Mouse (Mus musculus) liver, embryonic 15.5 days (tissue): ENCODE measurements at regions not wholly inside any gene's neighbourhood (a gene's known extent, or its start where the extent isn't known, plus 50 kb on each side); places are given as distances from the start of the nearest gene placed in this dataset.

Experiments used
- ATAC-seq: fragments of 200-750 bp; cut with Nextera tagmentation; 2 replicates; pipeline ENCODE4 v1.8.0; 2017; ENCODE audit warnings: moderate number of reproducible peaks, mild to moderate bottlenecking, moderate library complexity; ENCODE audit not compliant: insufficient read depth
- H3K27ac ChIP-seq: fragments of 300-500 bp; sonication (generic); replicated peaks from 2 replicates; pipeline ENCODE4 v1.5.1; 2015; ENCODE audit warnings: mild to moderate bottlenecking, inconsistent platforms
- H3K27me3 ChIP-seq: fragments of 300-500 bp; sonication (generic); 2 replicates; pipeline ENCODE4 v1.6.1; 2015; ENCODE audit warnings: mild to moderate bottlenecking, inconsistent platforms
- H3K36me3 ChIP-seq: fragments of 300-500 bp; sonication (generic); replicated peaks from 2 replicates; pipeline ENCODE4 v1.6.1; 2015; ENCODE audit warnings: moderate library complexity, mild to moderate bottlenecking, inconsistent platforms
- H3K4me1 ChIP-seq: fragments of 300-500 bp; sonication (generic); replicated peaks from 2 replicates; pipeline ENCODE4 v1.6.1; 2015; ENCODE audit warnings: inconsistent platforms
- H3K4me2 ChIP-seq: fragments of 300-500 bp; sonication (generic); 2 replicates; pipeline ENCODE4 v1.6.1; 2015; ENCODE audit warnings: moderate library complexity, mild to moderate bottlenecking, inconsistent platforms
- H3K4me3 ChIP-seq: fragments of 300-500 bp; sonication (generic); replicated peaks from 2 replicates; pipeline ENCODE4 v1.5.1; 2015; ENCODE audit warnings: mild to moderate bottlenecking, inconsistent platforms
- H3K9ac ChIP-seq: fragments of 300-500 bp; sonication (generic); 2 replicates; pipeline ENCODE4 v1.6.1; 2015; ENCODE audit warnings: moderate library complexity, mild to moderate bottlenecking, inconsistent platforms
- H3K9me3 ChIP-seq: fragments of 300-500 bp; sonication (generic); replicated peaks from 2 replicates; pipeline ENCODE4 v1.6.1; 2016; ENCODE audit warnings: inconsistent platforms
- WGBS: fragments of 180-500 bp; shearing (Covaris S2); methylation state at CpG from one replicate; pipeline ENCODE4 v1.1.7; 2015; ENCODE audit warnings: mixed read lengths; ENCODE audit not compliant: insufficient replicate concordance; 5-methylcytosine and 5-hydroxymethylcytosine counted together

DNA sequence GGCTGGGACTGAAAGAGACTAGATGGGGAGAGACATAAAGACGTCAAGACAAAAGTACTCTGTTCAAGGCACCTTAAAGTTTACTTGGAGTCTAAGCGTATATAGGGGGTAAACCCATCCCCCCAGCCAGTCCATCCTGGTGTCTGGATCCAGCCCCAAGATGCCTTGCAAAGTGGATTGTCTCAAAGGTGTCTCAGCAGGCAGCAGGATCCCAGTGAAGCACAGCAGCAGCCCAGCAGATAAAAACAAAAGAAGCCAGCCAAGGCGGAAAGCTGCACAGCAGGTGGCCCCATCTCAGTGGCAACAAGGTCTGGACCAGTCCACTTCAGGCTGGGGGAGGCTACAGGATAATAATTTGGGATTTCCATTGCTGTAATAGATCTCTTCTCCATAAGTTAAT, 72.0 kb upstream of the Col5a2 start:
- Histone ChIP-seq H3K36me3 (no peaks in the 10 kb centered on the region), H3K27me3 (no peaks in the 10 kb centered on the region), H3K9me3 (no peaks in the 10 kb centered on the region), H3K27ac (no peak overlapping the region), H3K4me1 (no peaks in the 10 kb centered on the region), H3K9ac (no peak overlapping the region), H3K4me2 (no peak overlapping the region), H3K4me3 (no peak overlapping the region)
- 48% methylated on average over 3 of the region's 3 CpGs for WGBS
- no peak for ATAC-seq

DNA sequence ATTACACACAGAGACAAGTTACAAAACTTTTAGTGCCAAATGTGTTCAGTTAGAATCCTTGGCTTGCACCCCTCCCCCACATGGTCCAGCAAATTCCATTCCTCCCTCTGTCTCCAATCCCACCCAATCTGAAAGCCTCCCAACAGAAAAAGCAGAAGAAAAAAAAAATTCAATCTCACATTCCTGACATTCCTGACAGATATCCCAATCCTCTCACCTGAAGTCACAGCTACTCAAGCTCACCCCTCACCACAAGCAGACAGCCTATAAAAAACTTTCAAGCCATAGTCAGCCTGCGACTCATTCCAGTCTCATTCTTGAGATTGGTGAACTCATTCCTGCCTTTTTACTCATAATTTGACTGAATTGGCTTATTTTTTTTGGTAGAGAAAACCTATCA, 77.4 kb upstream of the Col5a2 start:
- no peaks in the 10 kb centered on the region for H3K36me3 ChIP-seq
- no peaks in the 10 kb centered on the region for H3K9me3 ChIP-seq
- H3K4me2 ChIP-seq = no peak overlapping the region
- no peaks in the 10 kb centered on the region for H3K27me3 ChIP-seq
- H3K4me3 ChIP-seq = no peak overlapping the region
- H3K27ac ChIP-seq = no peak overlapping the region
- no peak for ATAC-seq
- WGBS = 49% methylated on average over 1 of the region's 1 CpGs
- H3K9ac ChIP-seq = no peak overlapping the region
- H3K4me1 ChIP-seq = no peaks in the 10 kb centered on the region

DNA sequence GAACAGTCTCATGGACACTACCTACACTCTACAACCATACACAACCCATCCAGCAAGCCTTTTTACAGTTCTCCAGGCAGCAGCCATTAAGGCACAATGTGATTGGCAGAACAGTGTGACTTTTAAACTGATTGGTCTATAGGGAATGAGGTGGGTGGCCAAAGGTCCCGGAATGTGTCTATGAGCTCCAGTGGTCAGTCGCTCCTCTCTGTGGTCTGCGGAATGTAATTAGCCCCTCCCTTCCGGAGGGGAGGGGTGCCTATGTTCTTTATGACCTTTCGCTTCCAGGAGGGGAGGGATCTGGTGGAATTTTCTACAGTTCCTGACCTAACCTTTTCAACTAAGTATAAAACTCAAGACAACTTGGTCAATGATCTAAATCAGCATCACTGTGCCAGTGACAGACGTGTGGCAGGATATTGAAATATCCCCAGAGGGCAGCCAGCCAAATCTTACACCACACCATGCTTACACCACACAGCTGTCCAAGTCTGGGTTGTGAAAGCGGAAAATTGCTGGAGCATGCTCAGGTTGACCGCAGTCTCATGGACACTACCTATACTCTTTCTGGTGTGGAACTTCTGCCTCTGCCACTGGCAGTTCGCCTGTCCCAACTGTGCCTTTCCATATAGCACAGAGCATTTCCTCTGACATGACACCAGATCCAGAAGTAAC, 84.4 kb upstream of the Col5a2 start:
- no peak overlapping the region for H3K4me2 ChIP-seq
- H3K9ac ChIP-seq = no peak overlapping the region
- no peak overlapping the region for H3K4me3 ChIP-seq
- H3K27ac ChIP-seq = no peak overlapping the region
- H3K4me1 ChIP-seq = no peaks in the 10 kb centered on the region
- no peaks in the 10 kb centered on the region for H3K9me3 ChIP-seq
- no peaks in the 10 kb centered on the region for H3K27me3 ChIP-seq
- no peaks in the 10 kb centered on the region for H3K36me3 ChIP-seq
- ATAC-seq = no peak
- 69% methylated on average over 9 of the region's 9 CpGs for WGBS

DNA sequence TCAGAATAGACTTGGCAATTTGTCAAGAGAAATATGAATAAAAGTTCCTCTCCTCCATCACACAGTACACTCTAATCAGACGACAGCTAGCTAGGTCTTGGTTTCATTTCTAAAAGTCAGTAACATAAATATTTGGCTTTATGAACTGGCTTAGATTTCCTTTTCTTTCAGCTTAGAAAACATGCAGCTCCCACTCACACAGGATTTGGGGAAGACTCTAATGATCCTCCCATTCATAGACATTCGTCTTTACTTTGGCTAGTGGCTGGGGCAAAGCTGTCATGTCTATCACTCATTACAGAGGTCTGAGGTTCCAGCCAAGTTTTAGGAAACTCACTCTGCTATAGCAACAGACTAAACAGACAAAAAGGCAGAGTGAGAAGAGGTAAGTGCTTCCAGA, 94.2 kb upstream of the Col5a2 start:
- H3K4me3 ChIP-seq = no peak overlapping the region

DNA sequence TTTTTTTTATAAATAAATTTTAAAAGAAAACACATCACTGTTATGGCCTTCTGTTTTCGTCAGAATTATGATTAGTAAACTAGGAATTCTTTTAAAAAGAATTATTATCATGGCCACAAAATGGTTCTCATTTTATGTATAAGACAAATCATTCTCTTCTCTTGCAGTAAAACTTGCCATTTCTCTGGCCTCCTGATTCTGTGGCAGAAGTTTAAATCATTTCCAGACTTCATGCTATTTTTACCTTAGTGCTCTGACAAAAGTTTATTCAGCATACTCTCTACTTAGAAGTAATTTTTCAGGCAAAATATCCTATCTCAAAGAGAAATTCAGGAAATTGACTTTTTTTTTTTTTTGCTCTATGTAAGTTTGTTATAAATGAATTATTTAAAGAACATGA, 96.3 kb upstream of the Col5a2 start:
- no peak for ATAC-seq
- no peaks in the 10 kb centered on the region for H3K4me1 ChIP-seq

More for the DNA sequence above, 94.2 kb upstream of the Col5a2 start:
- Histone ChIP-seq H3K4me2 (no peak overlapping the region), H3K4me1 (no peaks in the 10 kb centered on the region), H3K27ac (no peak overlapping the region), H3K27me3 (no peaks in the 10 kb centered on the region), H3K9me3 (no peaks in the 10 kb centered on the region), H3K36me3 (no peaks in the 10 kb centered on the region), H3K9ac (no peak overlapping the region)
- ATAC-seq = no peak
- WGBS = 51% methylated on average over 2 of the region's 2 CpGs

DNA sequence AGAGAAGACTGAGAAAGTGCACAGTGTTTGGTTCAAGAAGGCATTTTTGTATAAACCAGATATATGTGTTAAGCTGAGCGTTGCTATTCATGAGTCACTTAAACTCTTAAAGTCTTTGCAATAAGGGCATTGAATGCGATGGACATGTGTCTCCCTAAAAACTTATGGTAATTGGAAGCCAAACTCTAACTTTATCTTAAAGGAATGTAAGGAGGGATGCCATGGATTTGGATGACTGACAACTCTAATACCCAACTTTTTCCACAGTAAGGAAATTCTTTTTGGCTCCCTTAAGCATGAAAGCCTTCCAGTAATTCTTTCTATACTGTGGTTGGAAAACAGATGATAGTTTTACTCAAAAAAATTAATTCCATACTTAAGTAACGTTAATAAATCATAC, 96.9 kb upstream of the Col5a2 start:
- Histone ChIP-seq H3K9ac (no peak overlapping the region), H3K4me3 (no peak overlapping the region), H3K4me1 (no peaks in the 10 kb centered on the region), H3K4me2 (no peak overlapping the region), H3K27ac (no peak overlapping the region), H3K27me3 (no peaks in the 10 kb centered on the region), H3K36me3 (no peaks in the 10 kb centered on the region), H3K9me3 (no peaks in the 10 kb centered on the region)
- WGBS = 60% methylated on average over 3 of the region's 3 CpGs
- ATAC-seq = no peak

More for the DNA sequence above, 96.3 kb upstream of the Col5a2 start:
- H3K27me3 ChIP-seq = no peaks in the 10 kb centered on the region
- no peak overlapping the region for H3K27ac ChIP-seq
- no peaks in the 10 kb centered on the region for H3K9me3 ChIP-seq
- no peak overlapping the region for H3K9ac ChIP-seq
- H3K36me3 ChIP-seq = no peaks in the 10 kb centered on the region
- WGBS = 35% methylated on average over 1 of the region's 1 CpGs
- H3K4me3 ChIP-seq = no peak overlapping the region
- H3K4me2 ChIP-seq = no peak overlapping the region

DNA sequence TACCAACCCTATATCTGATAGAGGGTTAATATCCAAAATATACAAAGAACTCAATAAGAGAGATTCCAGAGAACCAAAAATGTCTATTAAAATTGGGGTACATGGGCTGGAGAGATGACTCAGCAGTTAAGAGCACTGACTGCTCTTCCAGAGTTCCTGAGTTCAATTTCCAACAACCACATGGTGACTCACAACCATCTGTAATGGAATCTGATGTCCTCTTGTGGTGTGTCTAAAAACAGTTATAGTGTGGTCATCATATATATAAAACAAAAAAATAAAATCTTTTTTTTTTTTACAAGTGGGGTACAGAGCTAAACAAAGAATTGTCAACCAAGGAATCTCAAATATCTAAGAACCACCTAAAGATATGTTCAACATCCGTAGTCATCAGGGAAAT, 102.5 kb upstream of the Col5a2 start:
- H3K36me3 ChIP-seq = no peaks in the 10 kb centered on the region
- H3K27me3 ChIP-seq = no peaks in the 10 kb centered on the region
- H3K9me3 ChIP-seq = no peaks in the 10 kb centered on the region
- H3K4me3 ChIP-seq = no peak overlapping the region
- H3K4me2 ChIP-seq = no peak overlapping the region
- H3K27ac ChIP-seq = no peak overlapping the region
- no peaks in the 10 kb centered on the region for H3K4me1 ChIP-seq
- WGBS = 49% methylated on average over 1 of the region's 1 CpGs
- no peak for ATAC-seq
- no peak overlapping the region for H3K9ac ChIP-seq

DNA sequence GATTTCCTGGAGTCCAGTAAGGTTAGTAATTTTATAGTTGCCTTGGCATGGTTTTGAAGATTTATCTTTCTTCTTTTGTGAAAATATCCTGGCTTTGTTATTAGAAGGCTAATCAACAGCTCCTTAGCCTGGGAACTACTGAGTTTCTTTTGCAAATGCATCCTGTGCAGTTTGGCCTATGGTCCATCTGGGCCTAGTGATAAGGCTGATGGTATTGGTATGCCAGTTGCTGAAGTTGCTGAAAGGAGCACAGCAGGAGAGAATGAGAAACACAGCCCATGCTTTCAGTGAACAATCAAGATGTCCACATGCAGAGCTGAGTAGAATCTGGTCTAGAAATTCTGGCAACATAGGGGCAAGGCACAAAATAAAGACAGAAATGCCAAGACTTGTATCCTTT, 105.2 kb upstream of the Col5a2 start:
- Histone ChIP-seq H3K36me3 (no peaks in the 10 kb centered on the region), H3K9me3 (no peaks in the 10 kb centered on the region), H3K4me2 (no peak overlapping the region), H3K4me1 (no peaks in the 10 kb centered on the region), H3K4me3 (no peak overlapping the region), H3K27me3 (no peaks in the 10 kb centered on the region), H3K27ac (no peak overlapping the region), H3K9ac (no peak overlapping the region)
- ATAC-seq = no peak

DNA sequence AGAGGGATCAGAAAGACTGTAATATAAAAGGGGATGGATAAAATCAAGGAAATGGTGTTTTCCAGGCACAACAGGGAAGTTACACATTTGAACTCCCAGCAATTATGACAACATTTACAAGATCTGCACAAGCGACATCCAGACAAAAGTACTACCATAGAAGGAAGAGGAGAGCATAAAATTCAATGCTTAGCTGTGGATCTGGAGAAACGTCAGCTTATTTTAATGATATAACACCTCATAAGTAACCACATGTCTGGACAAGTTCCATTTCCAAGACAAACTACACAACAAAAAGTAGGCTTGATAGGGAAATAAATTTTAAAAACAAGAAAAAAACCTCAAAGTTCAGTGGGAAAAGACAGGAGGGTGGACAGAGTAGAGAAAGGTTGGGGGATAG, 115.9 kb upstream of the Col5a2 start:
- Histone ChIP-seq H3K9me3 (no peaks in the 10 kb centered on the region), H3K27me3 (no peaks in the 10 kb centered on the region), H3K4me3 (no peak overlapping the region), H3K27ac (no peak overlapping the region), H3K36me3 (no peaks in the 10 kb centered on the region), H3K4me2 (no peak overlapping the region), H3K9ac (no peak overlapping the region), H3K4me1 (no peaks in the 10 kb centered on the region)
- 65% methylated on average over 2 of the region's 2 CpGs for WGBS
- no peak for ATAC-seq

DNA sequence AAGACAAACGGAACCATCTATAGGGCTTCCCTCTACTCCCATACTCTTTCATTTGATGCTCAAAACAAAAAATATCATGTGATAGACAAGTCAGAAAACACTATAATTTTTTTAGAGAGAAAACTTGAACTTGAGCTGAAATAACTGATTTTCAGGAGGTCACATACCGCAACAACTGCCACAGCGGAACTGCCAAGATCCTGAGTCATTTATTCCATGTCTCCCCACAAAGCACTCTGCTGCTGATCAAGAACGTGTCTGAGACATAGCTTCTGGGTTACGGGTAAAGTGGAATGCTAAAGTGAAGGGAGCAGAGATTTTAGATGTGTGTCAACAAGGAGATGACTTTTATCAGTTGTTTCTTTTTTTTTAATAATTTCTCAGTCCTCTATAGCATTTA, 122.8 kb upstream of the Col5a2 start:
- Histone ChIP-seq H3K36me3 (no peaks in the 10 kb centered on the region), H3K27me3 (no peaks in the 10 kb centered on the region), H3K4me2 (no peak overlapping the region), H3K4me3 (no peak overlapping the region), H3K9ac (no peak overlapping the region), H3K9me3 (no peaks in the 10 kb centered on the region), H3K27ac (no peak overlapping the region), H3K4me1 (no peaks in the 10 kb centered on the region)
- WGBS = 67% methylated on average over 5 of the region's 5 CpGs
- ATAC-seq = no peak

DNA sequence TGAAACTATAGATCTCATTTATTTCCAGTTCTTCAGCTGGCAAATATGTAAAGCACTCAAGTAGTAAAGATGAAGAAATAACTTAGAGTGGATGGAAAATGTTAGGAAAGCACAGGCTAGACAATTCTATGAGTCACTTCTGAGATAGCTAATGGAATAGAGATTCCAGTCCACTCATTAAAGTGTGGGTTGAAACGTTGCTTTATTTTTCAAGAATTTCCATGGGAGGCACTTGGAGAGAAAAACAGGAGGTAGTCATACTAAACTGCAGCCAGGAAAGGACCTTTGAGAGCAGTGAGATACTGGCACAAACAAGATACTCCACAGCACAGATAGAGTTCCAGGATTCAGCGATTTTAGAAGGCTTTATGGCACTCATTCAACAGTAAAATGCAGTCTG, 123.7 kb upstream of the Col5a2 start:
- no peaks in the 10 kb centered on the region for H3K4me1 ChIP-seq
- 41% methylated on average over 2 of the region's 2 CpGs for WGBS
- no peaks in the 10 kb centered on the region for H3K9me3 ChIP-seq
- H3K27me3 ChIP-seq = no peaks in the 10 kb centered on the region
- H3K36me3 ChIP-seq = no peaks in the 10 kb centered on the region
- no peak overlapping the region for H3K4me3 ChIP-seq
- no peak overlapping the region for H3K27ac ChIP-seq
- H3K4me2 ChIP-seq = no peak overlapping the region
- H3K9ac ChIP-seq = no peak overlapping the region
- ATAC-seq = no peak

DNA sequence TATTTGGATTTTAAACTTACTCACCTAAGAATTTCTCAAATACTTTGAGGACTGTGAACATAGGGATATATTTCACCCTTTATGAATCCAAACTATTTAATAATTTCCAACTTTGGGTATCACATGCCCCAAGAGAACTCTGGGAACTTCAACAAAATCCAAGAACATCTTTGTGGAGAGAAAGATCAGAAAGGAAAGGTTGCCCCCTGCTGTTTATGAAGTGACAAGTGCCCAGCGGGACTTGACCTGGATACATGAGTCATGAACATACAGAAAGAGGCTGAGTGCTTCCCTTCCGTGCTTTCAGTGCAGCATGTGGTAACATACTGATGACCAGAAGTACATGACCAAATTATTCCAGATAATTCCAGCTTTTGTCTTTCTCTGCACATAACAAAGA, 124.8 kb upstream of the Col5a2 start:
- ATAC-seq = no peak
- Histone ChIP-seq H3K4me2 (no peak overlapping the region), H3K27ac (no peak overlapping the region), H3K4me1 (no peaks in the 10 kb centered on the region), H3K9ac (no peak overlapping the region), H3K36me3 (no peaks in the 10 kb centered on the region), H3K27me3 (no peaks in the 10 kb centered on the region), H3K9me3 (no peaks in the 10 kb centered on the region), H3K4me3 (no peak overlapping the region)
- 11% methylated on average over 2 of the region's 2 CpGs for WGBS
